Mouse (Mus musculus): ENCODE measurements around the gene Cntn1. TPM values are rescaled to one million over a fixed set of nuclear protein-coding genes. Genes with fewer than 3 reads are reported as not detected.
"Not testable (repeated sequence)": the region's sequence is repeated elsewhere in the genome, so short reads cannot be mapped to it uniquely, and the experiment has no call there.

Gene Cntn1
- polyA plus RNA-seq, 1 experiment: not detected

DNA sequence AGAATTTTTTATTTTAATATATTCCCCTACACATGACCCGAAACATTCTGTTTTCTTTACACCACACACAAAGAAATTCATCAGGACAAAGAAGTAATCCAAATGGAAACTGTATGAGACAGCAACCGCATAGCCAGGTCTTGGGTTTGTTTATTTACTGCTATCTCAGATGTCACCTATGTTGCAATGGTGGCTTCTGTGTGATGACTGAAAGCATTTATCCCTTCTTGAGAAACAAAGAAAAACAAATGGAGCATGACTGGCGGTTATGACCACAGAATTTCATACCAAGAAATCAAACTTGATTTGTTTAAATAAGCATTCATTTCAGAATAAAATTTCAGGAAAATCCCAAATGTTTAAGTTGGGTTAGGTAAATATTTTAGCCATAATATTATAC is 245.5 kb downstream of the Cntn1 start:
- no peak for TF ChIP-seq POLR2A (IDR thresholded peaks at IDR 0.05; ENCODE audit: borderline replicate concordance, low read depth, low read length)
- no peak for TF ChIP-seq CTCF (IDR thresholded peaks at IDR 0.05; ENCODE audit: low read depth, low read length)
- H3K4me3 ChIP-seq (ENCODE audit: insufficient read depth, low read length): no peak overlapping the region
- H3K27ac ChIP-seq (ENCODE audit: insufficient read depth, low read depth, low read length): no peak overlapping the region
- no peaks in the 10 kb centered on the region for H3K4me1 ChIP-seq (ENCODE audit: control insufficient read depth, insufficient read depth, low read length)

DNA sequence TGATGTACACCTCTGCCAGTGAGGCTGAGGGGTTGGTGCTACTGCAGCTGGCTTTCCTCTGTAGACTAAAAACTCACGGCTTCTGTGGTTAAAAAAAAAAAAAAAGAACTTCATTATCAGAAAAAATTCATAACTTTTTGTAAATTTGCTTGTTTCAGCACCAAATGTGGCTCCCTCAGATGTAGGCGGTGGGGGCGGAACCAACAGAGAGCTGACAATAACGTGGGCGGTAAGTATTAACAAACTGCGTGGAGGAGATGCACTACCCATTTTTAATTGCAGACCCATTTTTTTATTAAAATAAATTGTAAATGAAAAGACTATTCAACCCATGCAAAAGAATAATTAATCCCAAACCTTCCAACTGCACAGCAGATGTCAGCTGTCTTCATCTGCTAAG is 251.8 kb downstream of the Cntn1 start:
- Histone ChIP-seq H3K4me1 (ENCODE audit: control insufficient read depth, insufficient read depth, low read length) (no peaks in the 10 kb centered on the region), H3K27ac (ENCODE audit: insufficient read depth, low read depth, low read length) (no peak overlapping the region), H3K4me3 (ENCODE audit: insufficient read depth, low read length) (no peak overlapping the region)
- TF ChIP-seq POLR2A (IDR thresholded peaks at IDR 0.05; ENCODE audit: borderline replicate concordance, low read depth, low read length) (no peak), CTCF (IDR thresholded peaks at IDR 0.05; ENCODE audit: low read depth, low read length) (no peak)

DNA sequence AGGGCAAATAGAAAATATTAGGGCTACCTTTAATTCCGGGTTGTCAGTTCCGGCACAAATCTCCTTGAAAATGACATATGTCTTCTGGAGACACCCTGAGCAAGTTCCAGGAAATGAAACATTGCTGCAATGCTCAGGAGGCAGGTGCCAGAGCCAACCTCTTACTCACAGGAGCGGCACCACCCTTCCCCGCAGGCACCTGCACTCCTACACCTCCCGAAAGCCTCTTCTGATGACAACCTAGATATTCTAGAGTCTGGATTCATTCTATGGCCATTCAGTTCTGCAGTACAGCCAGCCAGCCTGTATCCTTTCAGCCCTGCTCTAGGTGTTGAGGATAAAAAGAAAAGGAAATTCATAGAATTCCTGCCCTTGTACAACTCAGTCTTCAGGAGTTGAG is 253.3 kb downstream of the Cntn1 start:
- H3K4me1 ChIP-seq (ENCODE audit: control insufficient read depth, insufficient read depth, low read length): no peaks in the 10 kb centered on the region
- no peak overlapping the region for H3K4me3 ChIP-seq (ENCODE audit: insufficient read depth, low read length)
- no peak overlapping the region for H3K27ac ChIP-seq (ENCODE audit: insufficient read depth, low read depth, low read length)
- TF ChIP-seq CTCF (IDR thresholded peaks at IDR 0.05; ENCODE audit: low read depth, low read length) (no peak), POLR2A (IDR thresholded peaks at IDR 0.05; ENCODE audit: borderline replicate concordance, low read depth, low read length) (no peak)

DNA sequence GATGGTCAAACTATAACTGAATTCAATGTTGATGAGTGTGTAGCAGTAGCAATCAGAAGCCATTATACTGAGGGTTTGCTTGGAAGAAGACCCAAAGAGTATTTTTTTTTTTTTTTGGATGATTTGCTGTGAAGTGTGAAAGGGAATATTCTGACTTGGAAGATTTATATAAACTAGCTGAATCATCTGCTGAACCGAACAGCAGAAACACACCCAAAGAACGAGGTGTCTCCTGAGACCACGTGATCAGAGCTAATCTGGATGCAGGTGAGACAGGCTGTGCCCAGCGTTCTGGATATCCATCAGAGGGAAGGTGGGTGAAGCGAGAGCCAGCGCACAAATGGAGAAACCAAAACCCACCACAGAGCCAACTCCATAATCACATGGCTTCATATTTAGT is 271.0 kb downstream of the Cntn1 start:
- Histone ChIP-seq H3K4me1 (ENCODE audit: control insufficient read depth, insufficient read depth, low read length) (no peaks in the 10 kb centered on the region), H3K27ac (ENCODE audit: insufficient read depth, low read depth, low read length) (no peak overlapping the region), H3K4me3 (ENCODE audit: insufficient read depth, low read length) (no peak overlapping the region)
- no peak for TF ChIP-seq POLR2A (IDR thresholded peaks at IDR 0.05; ENCODE audit: borderline replicate concordance, low read depth, low read length)
- no peak for TF ChIP-seq CTCF (IDR thresholded peaks at IDR 0.05; ENCODE audit: low read depth, low read length)

DNA sequence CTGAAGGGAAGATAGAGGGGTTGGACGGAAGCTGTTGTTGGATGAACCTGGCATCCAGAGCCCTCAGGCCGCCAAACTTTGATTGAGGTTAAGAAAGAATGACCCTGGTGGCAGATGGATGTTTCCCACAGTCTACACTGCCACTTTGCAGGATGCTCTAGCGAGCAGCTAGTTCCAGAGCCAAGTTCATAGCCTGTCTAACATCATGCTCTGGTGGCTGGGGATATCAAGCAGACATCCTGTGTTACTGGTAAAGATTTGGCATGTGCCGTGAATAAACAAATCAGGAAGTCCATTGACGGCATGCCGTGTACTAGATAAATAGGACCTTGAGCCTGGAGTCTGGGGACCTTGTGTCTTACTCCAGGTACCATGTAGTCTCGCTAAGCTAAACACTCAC is 276.1 kb downstream of the Cntn1 start:
- Histone ChIP-seq H3K4me3 (ENCODE audit: insufficient read depth, low read length) (no peak overlapping the region), H3K4me1 (ENCODE audit: control insufficient read depth, insufficient read depth, low read length) (no peaks in the 10 kb centered on the region), H3K27ac (ENCODE audit: insufficient read depth, low read depth, low read length) (no peak overlapping the region)
- TF ChIP-seq CTCF (IDR thresholded peaks at IDR 0.05; ENCODE audit: low read depth, low read length) (no peak), POLR2A (IDR thresholded peaks at IDR 0.05; ENCODE audit: borderline replicate concordance, low read depth, low read length) (no peak)

DNA sequence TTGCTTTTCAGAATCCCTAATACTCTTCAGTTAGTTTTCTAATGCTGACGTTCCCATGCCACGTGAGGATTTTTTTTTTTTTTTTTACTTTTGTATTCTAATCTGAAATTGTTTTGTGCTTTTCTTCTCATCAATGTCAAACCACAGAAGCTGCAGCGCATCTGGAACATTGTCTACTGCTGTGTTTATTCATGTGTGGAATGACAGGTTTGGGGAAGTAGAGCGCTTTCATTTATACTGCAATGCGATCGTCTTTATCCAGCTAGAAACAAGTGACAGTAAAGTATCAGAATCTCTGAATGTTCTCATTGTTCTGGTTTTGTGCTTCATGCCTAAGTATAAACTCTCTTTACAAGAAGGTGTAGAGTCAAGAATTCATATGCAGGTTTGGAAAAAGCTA is 289.3 kb downstream of the Cntn1 start:
- Histone ChIP-seq H3K27ac (ENCODE audit: insufficient read depth, low read depth, low read length) (no peak overlapping the region), H3K4me3 (ENCODE audit: insufficient read depth, low read length) (no peak overlapping the region), H3K4me1 (ENCODE audit: control insufficient read depth, insufficient read depth, low read length) (no peaks in the 10 kb centered on the region)
- TF ChIP-seq POLR2A (IDR thresholded peaks at IDR 0.05; ENCODE audit: borderline replicate concordance, low read depth, low read length) (no peak), CTCF (IDR thresholded peaks at IDR 0.05; ENCODE audit: low read depth, low read length) (no peak)

DNA sequence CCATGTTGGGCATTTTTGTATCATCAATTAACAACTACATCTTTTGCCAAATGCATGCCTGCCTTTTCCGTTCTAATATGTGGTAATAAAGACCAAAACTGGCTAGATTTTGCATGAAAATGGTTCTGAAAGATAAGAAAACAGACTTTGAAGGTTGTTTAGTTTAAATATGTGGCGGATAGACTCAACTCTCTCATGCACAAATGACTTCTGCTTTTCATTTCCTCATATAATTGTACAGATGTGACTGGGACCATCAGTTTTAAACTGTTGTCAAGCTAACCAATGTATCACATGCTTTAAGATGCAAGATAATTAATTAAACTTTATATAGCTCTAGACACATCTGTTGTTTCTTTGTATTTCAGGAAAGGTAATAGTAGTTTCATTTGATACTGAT is 290.5 kb downstream of the Cntn1 start:
- TF ChIP-seq CTCF (IDR thresholded peaks at IDR 0.05; ENCODE audit: low read depth, low read length): no peak
- no peak for TF ChIP-seq POLR2A (IDR thresholded peaks at IDR 0.05; ENCODE audit: borderline replicate concordance, low read depth, low read length)
- Histone ChIP-seq H3K4me1 (ENCODE audit: control insufficient read depth, insufficient read depth, low read length) (no peaks in the 10 kb centered on the region), H3K4me3 (ENCODE audit: insufficient read depth, low read length) (no peak overlapping the region), H3K27ac (ENCODE audit: insufficient read depth, low read depth, low read length) (no peak overlapping the region)

DNA sequence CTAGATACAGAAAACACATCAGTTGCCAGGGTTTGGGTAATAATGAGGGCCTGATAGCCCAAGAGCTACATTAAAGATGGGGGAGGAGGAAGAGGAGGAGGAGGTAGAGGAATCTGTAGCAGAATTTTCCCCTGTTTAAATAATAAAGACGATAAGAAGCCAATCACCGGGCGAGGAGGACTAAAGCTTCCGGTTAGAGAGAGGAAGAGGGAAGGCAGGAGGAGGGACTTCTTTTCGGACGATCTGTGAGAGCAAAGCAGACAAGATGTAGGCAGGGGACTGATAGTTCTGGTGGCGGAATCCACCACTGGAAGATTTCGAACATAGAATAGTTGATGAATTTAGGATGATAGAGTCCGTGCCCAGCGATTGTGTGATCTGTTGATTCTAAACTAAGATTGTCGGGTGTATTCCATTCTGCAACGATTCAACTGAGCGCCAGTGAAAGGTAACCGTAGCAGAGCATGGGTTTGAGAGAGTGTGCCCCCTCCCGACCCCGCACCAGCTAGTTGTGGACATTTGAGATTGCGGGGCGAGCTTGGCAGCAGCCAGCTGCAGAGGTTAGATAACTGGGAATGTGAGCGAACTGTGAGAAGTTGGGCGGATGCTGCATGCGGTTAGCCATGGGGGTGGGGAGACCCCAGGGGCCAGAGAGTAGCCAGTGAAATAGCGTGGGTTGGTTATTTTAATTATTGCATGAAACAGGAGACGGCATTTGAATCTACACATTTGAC is 293.3 kb downstream of the Cntn1 start:
- Histone ChIP-seq H3K27ac (ENCODE audit: insufficient read depth, low read depth, low read length) (no peak overlapping the region), H3K4me1 (ENCODE audit: control insufficient read depth, insufficient read depth, low read length) (no peaks in the 10 kb centered on the region), H3K4me3 (ENCODE audit: insufficient read depth, low read length) (no peak overlapping the region)
- TF ChIP-seq CTCF (IDR thresholded peaks at IDR 0.05; ENCODE audit: low read depth, low read length): no peak
- no peak for TF ChIP-seq POLR2A (IDR thresholded peaks at IDR 0.05; ENCODE audit: borderline replicate concordance, low read depth, low read length)

DNA sequence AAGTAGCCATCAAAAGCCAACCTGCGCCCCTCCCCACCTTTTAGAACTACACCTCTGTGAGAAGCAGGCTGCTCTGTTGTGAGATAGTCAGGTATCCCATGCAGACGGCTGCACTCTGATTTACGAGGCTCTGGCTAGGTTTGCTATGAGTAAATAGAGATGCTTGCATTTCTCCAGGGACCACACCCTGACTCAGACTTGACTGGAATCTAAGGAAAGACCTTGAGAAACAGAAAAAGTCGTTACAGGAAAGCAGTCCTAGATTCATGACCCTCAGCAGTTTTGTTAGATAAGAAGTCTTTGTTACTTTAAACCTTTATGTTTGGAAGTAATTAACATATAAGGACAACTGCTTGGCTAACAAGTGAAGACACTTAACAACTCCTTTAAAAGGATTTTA is 296.5 kb downstream of the Cntn1 start:
- Histone ChIP-seq H3K27ac (ENCODE audit: insufficient read depth, low read depth, low read length) (no peak overlapping the region), H3K4me3 (ENCODE audit: insufficient read depth, low read length) (no peak overlapping the region), H3K4me1 (ENCODE audit: control insufficient read depth, insufficient read depth, low read length) (no peaks in the 10 kb centered on the region)
- TF ChIP-seq POLR2A (IDR thresholded peaks at IDR 0.05; ENCODE audit: borderline replicate concordance, low read depth, low read length) (no peak), CTCF (IDR thresholded peaks at IDR 0.05; ENCODE audit: low read depth, low read length) (no peak)

DNA sequence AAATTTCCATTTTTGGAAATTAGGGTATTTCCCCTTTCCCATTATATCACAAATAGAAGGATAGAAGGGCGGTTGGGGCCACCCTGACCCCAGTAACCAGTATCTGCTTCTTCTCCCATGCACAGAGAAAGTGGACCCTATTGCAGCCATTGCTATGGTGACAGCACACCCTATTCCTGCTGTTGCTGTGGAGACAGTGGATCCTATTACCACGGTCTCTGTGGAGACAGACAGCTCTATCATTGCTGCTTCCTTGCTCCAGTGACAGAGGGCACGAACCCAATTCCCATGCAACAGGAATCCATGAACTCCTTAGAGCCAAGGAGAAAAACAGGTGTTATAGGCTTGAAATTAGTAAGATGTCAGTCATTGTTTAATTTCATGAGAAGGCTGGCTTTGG is 296.9 kb downstream of the Cntn1 start:
- Histone ChIP-seq H3K27ac (ENCODE audit: insufficient read depth, low read depth, low read length) (no peak overlapping the region), H3K4me3 (ENCODE audit: insufficient read depth, low read length) (no peak overlapping the region), H3K4me1 (ENCODE audit: control insufficient read depth, insufficient read depth, low read length) (no peaks in the 10 kb centered on the region)
- TF ChIP-seq POLR2A (IDR thresholded peaks at IDR 0.05; ENCODE audit: borderline replicate concordance, low read depth, low read length) (no peak), CTCF (IDR thresholded peaks at IDR 0.05; ENCODE audit: low read depth, low read length) (no peak)

DNA sequence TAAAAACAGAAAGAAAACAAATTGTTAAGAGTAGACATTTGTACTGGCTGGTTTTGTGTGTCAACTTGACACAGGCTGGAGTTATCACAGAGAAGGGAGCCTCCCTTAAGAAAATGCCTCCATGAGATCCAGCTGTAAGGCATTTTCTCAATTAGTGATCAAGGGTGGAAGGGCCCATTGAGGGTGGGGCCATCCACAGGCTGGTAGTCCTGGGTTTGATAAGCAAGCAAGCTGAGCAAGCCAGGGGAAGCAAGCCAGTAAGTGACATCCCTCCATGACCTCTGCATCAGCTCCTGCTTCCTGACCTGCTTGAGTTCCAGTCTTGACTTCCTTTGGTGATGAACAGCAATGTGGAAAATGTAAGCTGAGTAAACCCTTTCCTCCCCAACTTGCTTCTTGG is 297.5 kb downstream of the Cntn1 start:
- not testable (repeated sequence) for H3K27ac ChIP-seq (ENCODE audit: insufficient read depth, low read depth, low read length); H3K4me3 ChIP-seq (ENCODE audit: insufficient read depth, low read length); H3K4me1 ChIP-seq (ENCODE audit: control insufficient read depth, insufficient read depth, low read length)
